Mouse (Mus musculus) layer of hippocampus, adult 18-20 months (tissue): ENCODE data around the gene Adm2. TPM values are rescaled to one million over a fixed set of nuclear protein-coding genes. Genes with fewer than 3 reads are reported as not detected.

Experiments
- DNase-seq, 2 experiments: peaks; one replicate each; pipeline ENCODE4 v3.0.0; 2022; ENCODE audit warnings: low spot score in 2 of 2
- microRNA-seq, 2 experiments: library from miRNA; unstranded; fragments of <30 nt; microRNA quantifications; one replicate each; pipeline ENCODE4 v1.2.0; 2021
- total RNA-seq, 2 experiments: library from RNA; stranded (reverse); gene quantifications; 2 replicates each; pipeline ENCODE4 v1.2.3; 2021

Gene Adm2
- total RNA-seq, 2 experiments from 2014 or later: not detected

DNA sequence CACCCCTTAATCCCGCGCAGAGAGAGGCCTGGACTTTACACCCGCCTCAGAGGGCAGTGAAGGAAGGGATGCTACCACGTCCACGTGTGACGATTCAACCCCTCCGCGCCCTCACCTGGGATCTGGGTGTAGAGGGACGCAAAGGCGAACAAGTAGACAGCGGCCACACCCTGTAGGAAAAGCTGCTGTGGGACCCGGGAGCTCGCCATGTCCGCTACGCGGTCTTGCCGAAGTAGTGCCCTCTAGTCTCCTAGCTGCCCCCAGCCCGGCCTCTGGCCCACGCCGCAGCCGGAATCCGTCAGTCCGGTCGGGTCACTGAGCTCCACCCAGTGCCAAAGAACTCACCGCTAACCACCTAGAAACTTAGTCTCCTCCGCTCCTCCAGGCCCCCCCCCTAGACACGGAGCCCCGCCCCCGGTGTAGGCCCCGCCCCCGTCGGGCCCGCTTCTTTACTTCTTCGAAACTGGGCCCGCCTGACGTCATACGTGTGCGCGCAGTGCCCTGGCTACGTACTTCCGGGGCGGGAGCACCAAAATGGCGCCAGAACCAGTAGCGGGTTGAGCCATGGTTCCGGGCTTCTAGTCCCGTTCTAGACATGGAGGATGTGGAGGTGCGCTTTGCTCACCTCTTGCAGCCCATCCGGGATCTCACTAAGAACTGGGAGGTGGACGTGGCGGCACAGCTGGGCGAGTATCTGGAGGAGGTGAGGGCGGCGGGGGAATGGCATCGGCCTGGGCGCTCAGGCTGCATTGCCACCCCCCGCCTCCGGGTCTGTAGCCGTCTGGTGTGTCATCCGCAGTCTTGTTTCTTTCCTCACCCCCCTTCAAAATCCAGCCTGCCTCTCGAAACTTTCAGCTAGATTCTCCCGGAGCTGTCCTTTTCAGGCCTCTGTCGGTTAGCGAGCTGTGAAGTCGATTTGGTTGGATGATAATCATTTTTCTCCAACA lies 33.0 kb downstream of the Adm2 start, which contains the start of the genes Lmf2 and Ncaph2:
TSS of gene Lmf2 (minus strand) at position 419 of the 947 bp plus-strand sequence.
TSS of gene Ncaph2 (plus strand) at position 479 of the 947 bp plus-strand sequence.
- DNase-seq: peak; percentile 91 to 97

DNA sequence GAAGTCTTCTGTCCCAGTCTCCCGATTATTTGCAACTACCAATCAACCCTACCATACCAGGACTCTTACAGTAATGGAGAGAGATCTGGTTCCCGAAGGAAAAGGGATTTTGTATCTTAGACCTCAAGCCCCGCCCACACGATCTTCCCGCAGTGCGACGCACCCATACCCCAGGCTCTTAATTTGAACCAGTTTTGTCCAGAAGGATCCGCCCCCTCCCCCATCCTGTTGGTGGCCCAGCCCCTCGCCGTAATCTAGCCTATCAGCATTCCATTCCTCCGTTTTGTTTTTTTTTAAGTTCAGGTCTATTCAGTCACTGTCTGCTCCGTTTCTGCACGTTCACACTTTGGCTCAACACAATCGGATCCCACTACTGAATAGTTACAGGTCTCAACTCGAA lies 33.9 kb downstream of the Adm2 start:
- DNase-seq: peak in 1 of 2 experiments; percentile 65

DNA sequence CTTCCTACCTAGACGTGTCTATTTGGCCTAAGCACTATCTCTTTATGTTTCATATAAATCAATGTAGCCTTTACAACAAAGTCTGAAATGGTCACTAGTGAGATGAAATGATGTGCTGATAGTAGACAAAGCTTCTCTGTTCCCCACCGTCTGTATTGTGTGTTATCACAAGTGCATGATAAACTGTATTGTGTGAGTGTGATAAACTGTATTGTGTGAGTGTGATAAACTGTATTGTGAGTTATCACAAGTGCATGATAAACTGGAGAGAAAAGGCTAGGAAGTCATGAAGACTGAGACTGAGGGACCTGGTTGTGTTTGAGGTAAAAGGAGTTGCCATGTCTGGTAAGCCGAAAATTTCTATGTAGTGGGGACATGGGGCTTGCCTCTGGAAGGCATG lies 36.3 kb downstream of the Adm2 start:
- DNase-seq: no peak

DNA sequence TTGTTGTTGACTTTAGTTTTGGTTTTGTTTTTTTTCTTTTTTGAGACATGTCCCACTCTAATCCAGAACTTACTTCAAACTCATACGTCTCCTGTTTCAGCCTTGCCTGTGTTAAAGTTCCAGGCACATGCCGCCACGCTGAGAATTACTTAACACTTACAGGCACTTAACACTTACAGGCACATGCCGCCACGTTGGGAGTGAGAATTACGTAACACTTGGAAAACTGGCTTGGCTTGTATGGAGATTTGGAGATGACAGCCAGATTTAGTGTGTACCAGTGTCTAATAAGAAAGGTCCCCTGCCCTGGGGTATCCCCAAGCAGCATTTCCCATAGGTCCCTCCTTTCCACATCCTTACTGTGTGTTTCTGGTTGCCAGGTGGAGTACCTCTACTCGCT lies 40.5 kb downstream of the Adm2 start:
- DNase-seq: no peak

DNA sequence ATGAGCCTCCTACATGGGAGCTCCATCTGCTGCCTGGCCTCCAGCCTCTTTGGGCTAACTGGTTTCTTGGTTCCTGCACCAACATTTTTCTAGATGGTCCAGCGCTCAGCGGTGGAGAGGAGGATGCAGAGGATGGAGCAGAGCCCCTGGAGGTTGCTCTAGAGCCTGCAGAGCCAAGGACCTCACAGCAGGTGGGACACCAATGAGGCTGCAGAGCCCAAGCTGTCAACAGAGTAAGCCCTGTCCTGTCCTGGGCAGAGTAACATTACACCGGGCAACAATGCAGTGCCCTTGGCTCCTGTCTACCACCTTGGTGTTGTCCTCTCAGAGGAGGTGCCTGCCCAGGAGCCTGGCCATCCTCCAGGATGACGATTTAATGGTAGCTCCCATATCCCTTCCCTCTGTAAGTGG lies 42.6 kb downstream of the Adm2 start:
- DNase-seq: no peak

DNA sequence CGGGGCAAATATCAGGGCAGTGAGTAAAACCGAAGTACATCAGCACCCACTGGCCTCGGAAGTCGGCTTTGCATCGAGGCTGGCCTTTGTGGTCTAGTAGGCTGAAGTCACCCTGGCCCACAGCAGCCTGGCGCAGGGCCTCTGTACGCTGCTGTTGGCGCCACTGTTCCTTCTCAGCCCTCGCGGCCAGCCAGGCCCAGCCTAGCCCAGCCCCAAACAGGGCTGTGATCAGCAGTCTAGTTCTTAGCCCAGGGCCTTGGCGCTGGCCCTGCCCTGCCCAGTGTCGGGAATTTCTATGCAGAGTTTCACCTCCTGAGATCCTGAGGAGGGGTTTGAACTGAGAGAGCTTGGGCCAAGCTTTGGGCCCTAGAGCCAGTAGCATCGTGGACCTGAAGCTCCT lies 49.5 kb downstream of the Adm2 start:
- no peak for DNase-seq

DNA sequence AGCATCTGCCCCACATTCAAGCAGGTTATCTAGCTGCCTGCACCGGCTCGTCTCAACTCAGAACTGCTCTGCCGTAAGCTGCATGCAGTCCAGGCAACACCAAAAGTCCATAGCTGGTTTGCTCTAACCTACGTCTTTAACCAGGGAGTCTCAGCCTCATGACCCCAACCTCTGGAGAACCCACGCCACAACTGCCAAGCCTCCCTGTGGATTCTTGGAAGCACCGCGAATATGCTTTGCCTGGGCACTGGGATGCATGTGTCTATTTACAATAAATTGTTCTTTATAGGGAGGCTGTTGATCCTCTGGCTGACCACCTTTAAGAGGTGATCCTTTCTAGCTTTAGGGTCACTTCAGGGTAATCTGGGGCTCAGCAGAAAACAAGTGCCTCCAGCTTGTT lies 50.0 kb downstream of the Adm2 start:
- no peak for DNase-seq

DNA sequence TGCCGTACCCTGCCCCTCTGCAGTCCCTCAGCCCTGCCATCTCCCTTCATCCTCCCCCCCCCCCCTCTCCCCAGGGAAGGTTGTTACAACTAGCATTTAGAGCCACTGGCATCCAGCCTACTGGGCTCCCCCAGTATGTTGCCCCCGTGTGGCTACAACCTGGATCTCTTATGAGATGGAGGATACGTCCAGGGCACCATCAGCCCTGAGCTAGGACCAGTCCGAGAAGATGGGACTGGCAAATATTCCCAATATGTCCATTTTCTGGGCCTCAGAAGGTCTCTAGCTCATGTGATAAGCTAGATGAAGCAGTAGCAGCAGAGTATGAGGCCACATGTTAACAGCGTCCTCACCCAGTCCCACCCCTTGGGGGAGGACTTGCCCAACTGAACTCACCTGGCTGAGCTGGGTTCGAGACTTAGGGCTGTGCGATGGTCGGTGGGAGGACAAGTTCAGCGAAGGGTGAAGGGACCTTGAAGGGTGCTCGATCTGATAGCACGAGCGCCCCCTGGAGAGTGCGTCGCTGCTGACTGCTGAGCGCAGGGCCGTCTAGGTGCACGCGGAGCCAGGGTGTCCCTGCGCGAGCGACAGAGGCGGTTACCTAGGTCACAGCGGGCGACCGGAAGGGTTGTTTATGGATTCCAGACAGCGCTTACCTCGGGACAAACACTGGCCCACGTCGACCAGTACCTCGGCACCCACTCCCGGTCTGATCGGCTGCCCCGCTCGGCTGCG lies 50.7 kb downstream of the Adm2 start:
- DNase-seq: peak; percentile 74 to 89

DNA sequence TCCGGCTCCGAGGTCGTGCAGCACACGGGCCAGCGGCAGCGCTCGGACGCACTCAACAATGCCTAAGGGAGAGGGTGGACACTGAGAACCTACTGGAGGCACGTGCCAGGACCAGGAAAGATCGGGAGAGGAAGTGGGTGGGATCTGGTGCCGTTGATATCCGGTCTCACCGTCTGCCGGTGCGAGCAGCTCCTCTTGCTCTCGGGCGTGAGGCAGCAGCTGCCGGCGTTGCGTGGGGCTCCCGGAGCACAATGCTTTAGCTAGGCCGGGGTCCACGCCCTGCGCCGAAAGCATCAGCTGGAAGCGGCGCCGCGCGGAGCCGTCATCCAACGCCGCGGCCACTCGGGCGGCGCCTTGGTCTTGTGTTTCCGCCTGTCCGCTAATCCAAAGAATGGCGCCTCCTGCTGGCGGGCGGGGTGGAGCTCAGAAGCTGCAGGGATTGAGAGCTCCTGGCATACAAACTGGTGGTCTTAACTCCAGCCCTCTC lies 51.3 kb downstream of the Adm2 start, which contains the start of gene Sco2:
TSS of gene Sco2 (minus strand) at position 85 of the 487 bp plus-strand sequence.
- DNase-seq: peak; percentile 86 to 95

Small RNAs within 50 kb of the gene (microRNA-seq; reads per million reads assigned to microRNA genes)
- 6.7 to 9.8 reads per million in 2 experiments for gene Mir6959

Other genes with a start within 250 kb of the Adm2 start
- 10 to 100 TPM; 20.7 to 23.8 TPM for gene Trabd, start 247.6 kb upstream of the Adm2 start, total RNA-seq
- 10 to 100 TPM; 19.3 to 21.1 TPM for gene Selenoo, start 233.6 kb upstream of the Adm2 start, total RNA-seq
- gene Tubgcp6, start 199.6 kb upstream of the Adm2 start, total RNA-seq: 10 to 100 TPM; 29.5 to 30.4 TPM
- gene Hdac10, start 194.0 kb upstream of the Adm2 start, total RNA-seq: 10 to 100 TPM; 12.4 to 12.5 TPM
- gene Mapk12, start 182.0 kb upstream of the Adm2 start, total RNA-seq: 1 to 10 TPM; 4.8 to 5.4 TPM
- gene Mapk11, start 173.1 kb upstream of the Adm2 start, total RNA-seq: 10 to 100 TPM; 19.2 to 21.2 TPM
- 10 to 100 TPM; 46.4 to 55.0 TPM for gene Plxnb2, start 141.9 kb upstream of the Adm2 start, total RNA-seq
- 10 to 100 TPM; 34.8 to 39.1 TPM for gene Dennd6b, start 126.2 kb upstream of the Adm2 start, total RNA-seq
- 100 to 1,000 TPM; 157 to 166 TPM for gene Ppp6r2, start 111.2 kb upstream of the Adm2 start, total RNA-seq
- 100 to 1,000 TPM; 304 to 307 TPM for gene Sbf1, start 7.4 kb upstream of the Adm2 start, total RNA-seq
- not detected for gene Miox, start 11.7 kb downstream of the Adm2 start, total RNA-seq
- gene Lmf2, start 32.9 kb downstream of the Adm2 start, total RNA-seq: 10 to 100 TPM; 16.6 to 18.6 TPM
- 100 to 1,000 TPM; 101 to 103 TPM for gene Ncaph2, start 33.0 kb downstream of the Adm2 start, total RNA-seq
- gene Sco2, start 51.1 kb downstream of the Adm2 start, total RNA-seq: 10 to 100 TPM; 28.1 to 34.0 TPM
- 1 to 10 TPM; 1.4 to 1.5 TPM for gene Tymp, start 54.3 kb downstream of the Adm2 start, total RNA-seq
- gene Odf3b, start 56.6 kb downstream of the Adm2 start, total RNA-seq: 1 to 10 TPM; 3.2 to 4.3 TPM
- gene Klhdc7b, start 62.2 kb downstream of the Adm2 start, total RNA-seq: under 1 TPM; 0.32 to 0.51 TPM
- not detected for gene Syce3, start 87.8 kb downstream of the Adm2 start, total RNA-seq
- 1 to 10 TPM; 1.2 to 2.2 TPM for gene Cpt1b, start 103.1 kb downstream of the Adm2 start, total RNA-seq
- gene C730034F03Rik, start 106.9 kb downstream of the Adm2 start, total RNA-seq: 1 to 10 TPM; 2.2 to 3.4 TPM
- gene Gm44502, start 107.0 kb downstream of the Adm2 start, total RNA-seq: under 1 TPM in 1 of 2 experiments, not detected in 1; 0.42 TPM
- gene Chkb, start 107.2 kb downstream of the Adm2 start, total RNA-seq: 10 to 100 TPM; 40.5 to 41.1 TPM
- 100 to 1,000 TPM; 266 to 269 TPM for gene Mapk8ip2, start 131.2 kb downstream of the Adm2 start, total RNA-seq
- 10 to 100 TPM; 28.1 to 29.6 TPM for gene Arsa, start 154.7 kb downstream of the Adm2 start, total RNA-seq
- gene Shank3, start 176.9 kb downstream of the Adm2 start, total RNA-seq: 100 to 1,000 TPM; 232 to 243 TPM
- 1 to 10 TPM in 1 of 2 experiments, under 1 TPM in 1; 0.66 to 1.0 TPM for gene Acr, start 245.6 kb downstream of the Adm2 start, total RNA-seq